Mouse (Mus musculus) CH12.LX (cell line): Measurements from ENCODE around the gene Uck2. TPM values are rescaled to one million over a fixed set of nuclear protein-coding genes. Genes with fewer than 3 reads are reported as not detected.

Experiments
- DNase-seq: peaks from one replicate; pipeline ENCODE4 v3.0.0-alpha.2; 2013; ENCODE audit errors: extremely low read depth
- H3K27ac ChIP-seq: 2 replicates; pipeline ENCODE4 v1.5.1; 2012; ENCODE audit warnings: low read depth, mild to moderate bottlenecking, control low read depth, moderate library complexity; ENCODE audit not compliant: insufficient read depth
- H3K27me3 ChIP-seq: replicated peaks from 2 replicates; pipeline ENCODE3; 2012; ENCODE audit warnings: inconsistent platforms
- H3K36me3 ChIP-seq, 2 experiments: replicated peaks in 1 of 2; 2 replicates each; pipeline versions ENCODE3 to v1.6.1; 2012; ENCODE audit warnings: inconsistent platforms in 1 of 2, low read length in 1 of 2, mild to moderate bottlenecking in 1 of 2, mixed read lengths in 1 of 2, moderate library complexity in 1 of 2; ENCODE audit not compliant: control insufficient read depth in 1 of 2, insufficient read depth in 1 of 2
- H3K4me1 ChIP-seq, 2 experiments: 2 replicates each; pipeline ENCODE4 v1.6.1; 2012; ENCODE audit warnings: inconsistent platforms in 1 of 2, moderate library complexity in 1 of 2; ENCODE audit not compliant: insufficient read depth in 2 of 2, control insufficient read depth in 1 of 2
- H3K4me2 ChIP-seq: 2 replicates; pipeline ENCODE4 v1.6.1; 2012; ENCODE audit warnings: low read depth, mild to moderate bottlenecking, control low read depth; ENCODE audit not compliant: poor library complexity, insufficient read depth, severe bottlenecking
- H3K4me3 ChIP-seq, 3 experiments: fragments of 150-350 bp in 1 of 3; sonication (generic) in 1 of 3; replicated peaks in 1 of 3; 2 replicates each; pipeline versions ENCODE3 to v1.5.1; 2011 to 2012; ENCODE audit warnings: low read depth in 2 of 3, low read length in 2 of 3, mild to moderate bottlenecking in 2 of 3, moderate library complexity in 2 of 3, control low read depth in 1 of 3, improper control_type of control experiment in 1 of 3, inconsistent platforms in 1 of 3, mixed read lengths in 1 of 3; ENCODE audit not compliant: poor library complexity in 1 of 3
- H3K79me2 ChIP-seq: replicated peaks from 2 replicates; pipeline ENCODE4 v1.6.1; 2012; ENCODE audit warnings: mild to moderate bottlenecking, moderate library complexity; ENCODE audit not compliant: control insufficient read depth, poor library complexity, insufficient read depth, severe bottlenecking; ENCODE audit errors: extremely low read depth
- H3K9ac ChIP-seq: 2 replicates; pipeline ENCODE4 v1.6.1; 2012; ENCODE audit warnings: low read depth, mild to moderate bottlenecking, control low read depth, moderate library complexity; ENCODE audit not compliant: insufficient read depth
- H3K9me3 ChIP-seq: replicated peaks from 2 replicates; pipeline ENCODE3; 2012; ENCODE audit warnings: low read length, inconsistent platforms, mixed read lengths
- BHLHE40 ChIP-seq: IDR thresholded peaks from 2 replicates; pipeline ENCODE4 v1.6.1; 2011; ENCODE audit warnings: mild to moderate bottlenecking, low read depth, low read length, improper control_type of control experiment
- CTCF ChIP-seq, 2 experiments: IDR thresholded peaks in 1 of 2; conservative IDR thresholded peaks in 1 of 2; 2 replicates each; pipeline ENCODE4 v1.5.1; 2011 to 2012; ENCODE audit warnings: low read depth in 2 of 2, low read length in 2 of 2, improper control_type of control experiment in 1 of 2, inconsistent platforms in 1 of 2, mild to moderate bottlenecking in 1 of 2, moderate library complexity in 1 of 2
- E2F4 ChIP-seq: IDR thresholded peaks from 2 replicates; pipeline ENCODE4 v1.6.1; 2011; ENCODE audit warnings: low read depth, low read length, improper control_type of control experiment; ENCODE audit not compliant: insufficient replicate concordance
- EP300 ChIP-seq: IDR thresholded peaks from 2 replicates; pipeline ENCODE4 v1.6.1; 2011; ENCODE audit warnings: low read length, improper control_type of control experiment
- GABPA ChIP-seq: IDR thresholded peaks from 2 replicates; pipeline ENCODE4 v1.6.1; 2012; ENCODE audit warnings: low read depth, low read length, improper control_type of control experiment, inconsistent platforms; ENCODE audit not compliant: insufficient replicate concordance
- HCFC1 ChIP-seq: IDR thresholded peaks from 2 replicates; pipeline ENCODE4 v1.6.1; 2012; ENCODE audit warnings: low read depth, mild to moderate bottlenecking, inconsistent platforms, low read length, improper control_type of control experiment
- JUN ChIP-seq: IDR thresholded peaks from 2 replicates; pipeline ENCODE4 v1.6.1; 2011; ENCODE audit warnings: low read depth, mild to moderate bottlenecking, low read length, improper control_type of control experiment, moderate library complexity; ENCODE audit not compliant: insufficient read depth
- MAFK ChIP-seq: IDR thresholded peaks from 2 replicates; pipeline ENCODE4 v1.6.1; 2011; ENCODE audit warnings: low read length, improper control_type of control experiment; ENCODE audit not compliant: insufficient replicate concordance
- MAZ ChIP-seq: IDR thresholded peaks from 2 replicates; pipeline ENCODE4 v1.6.1; 2012; ENCODE audit warnings: low read depth, mild to moderate bottlenecking, inconsistent platforms, low read length, improper control_type of control experiment, moderate library complexity
- MEF2A ChIP-seq: IDR thresholded peaks from 2 replicates; pipeline ENCODE4 v1.6.1; 2014; ENCODE audit warnings: low read depth, mild to moderate bottlenecking, inconsistent platforms, low read length, improper control_type of control experiment, borderline replicate concordance
- MXI1 ChIP-seq: IDR thresholded peaks from 2 replicates; pipeline ENCODE4 v1.6.1; 2011; ENCODE audit warnings: mild to moderate bottlenecking, low read depth, low read length, improper control_type of control experiment
- MYC ChIP-seq: IDR thresholded peaks from 2 replicates; pipeline ENCODE4 v1.6.1; 2011; ENCODE audit warnings: low read depth, mild to moderate bottlenecking, improper control_type of control experiment, low read length
- POLR2A ChIP-seq: IDR thresholded peaks from 2 replicates; pipeline ENCODE4 v1.6.1; 2011; ENCODE audit warnings: low read depth, mild to moderate bottlenecking, improper control_type of control experiment, low read length
- RCOR1 ChIP-seq: conservative IDR thresholded peaks from 2 replicates; pipeline ENCODE4 v1.6.1; 2012; ENCODE audit warnings: low read depth, mild to moderate bottlenecking, inconsistent platforms, low read length, improper control_type of control experiment
- TCF12 ChIP-seq: IDR thresholded peaks from 2 replicates; pipeline ENCODE4 v1.6.1; 2014; ENCODE audit warnings: low read depth, mild to moderate bottlenecking, inconsistent platforms, low read length, improper control_type of control experiment
- USF1 ChIP-seq: IDR thresholded peaks from 2 replicates; pipeline ENCODE4 v1.6.1; 2014; ENCODE audit warnings: low read depth, mild to moderate bottlenecking, inconsistent platforms, low read length, improper control_type of control experiment
- USF2 ChIP-seq: conservative IDR thresholded peaks from 2 replicates; pipeline ENCODE4 v1.6.1; 2011; ENCODE audit warnings: low read depth, low read length, improper control_type of control experiment
- ZC3H11A ChIP-seq: IDR thresholded peaks from 2 replicates; pipeline ENCODE4 v1.6.1; 2012; ENCODE audit warnings: low read depth, mild to moderate bottlenecking, inconsistent platforms, low read length, improper control_type of control experiment
- ZMIZ1 ChIP-seq: IDR thresholded peaks from 2 replicates; pipeline ENCODE4 v1.6.1; 2012; ENCODE audit warnings: low read depth, mild to moderate bottlenecking, inconsistent platforms, low read length, improper control_type of control experiment
- dilution Hi-C: fragments of 300-500 bp; cut with MboI; formaldehyde crosslinking; loops from 2 replicates; pipeline ENCODE4 v1.14.3; 2020; ENCODE audit warnings: low sequenced_read_pairs; ENCODE audit not compliant: extremely low pct_unique_long_range_greater_than_20kb, extremely low pct_ligation_motif_present
- in situ Hi-C: fragments of 300-500 bp; cut with MboI; formaldehyde crosslinking; loops from 3 replicates; pipeline ENCODE4 v1.14.3; 2019; ENCODE audit warnings: low sequenced_read_pairs, low pct_ligation_motif_present, low pct_unique_long_range_greater_than_20kb, mixed read lengths
- polyA plus RNA-seq: library from polyadenylated mRNA; unstranded; fragments of >175 nt; gene quantifications from 2 replicates; pipeline ENCODE4 v1.2.1, GENCODE M21; 2012; ENCODE audit warnings: low read depth; ENCODE audit not compliant: insufficient read length
- total RNA-seq, 2 experiments: library from RNA; depleted of rRNA; stranded (reverse); fragments of 300-350 nt in 1 of 2; fragments of >200 nt in 1 of 2; gene quantifications; 2 replicates each; pipeline ENCODE4 v1.2.3; 2012 to 2014

Gene Uck2
- total and polyA plus RNA-seq, 3 experiments = 235 to 392 (median 363) TPM

- H3K4me2 ChIP-seq = no peak overlapping the region
- H3K9me3 ChIP-seq = no peaks in the 10 kb centered on the region
- TF ChIP-seq USF2 = 0 out of 2 replicates have a peak, but pooled peaks have one; percentile 8
- TF ChIP-seq ZMIZ1 = no peak
- TF ChIP-seq USF1 = peak; percentile 41
- TF ChIP-seq BHLHE40 = peak; percentile 35; the same call in 1 of the 2 replicates
- TF ChIP-seq HCFC1 = no peak
- no peak overlapping the region for H3K9ac ChIP-seq
- peaks cover 6 to 63% of the 10 kb centered on the region in 2 experiments for H3K36me3 ChIP-seq
- H3K27ac ChIP-seq = no peak overlapping the region; the same call in 1 of the 2 replicates
- DNase-seq = no peak
- no peak overlapping the region for H3K4me3 ChIP-seq
- H3K79me2 ChIP-seq = peaks cover 96% of the 10 kb centered on the region
- peaks cover 51 to 87% of the 10 kb centered on the region in 2 experiments for H3K4me1 ChIP-seq
- in situ Hi-C loops = loop anchor here (10.0 kb wide), 1 partner anchor 46 kb away; no protein-coding TSS in a partner anchor
- dilution Hi-C loops = no loop called here
- H3K27me3 ChIP-seq = no peaks in the 10 kb centered on the region
Measured at GRCm38 (mm10) chr1:167270342-167271111, 14.6 kb downstream of the Uck2 start.

GRCm38 (mm10) chr1:167269856-167270270 lies 15.3 kb downstream of the Uck2 start:
- Histone ChIP-seq H3K4me2 (peak overlapping the region; percentile 83), H3K79me2 (peaks cover 96% of the 10 kb centered on the region), H3K27ac (peak overlapping the region; percentile 45), H3K4me1 (peaks cover 48 to 87% of the 10 kb centered on the region in 2 experiments), H3K9me3 (no peaks in the 10 kb centered on the region), H3K36me3 (peaks cover 11 to 66% of the 10 kb centered on the region in 2 experiments), H3K4me3 (no peak overlapping the region), H3K9ac (no peak overlapping the region), H3K27me3 (no peaks in the 10 kb centered on the region)
- in situ Hi-C loops (loop anchor here (10.0 kb wide), 1 partner anchor 45 kb away; no protein-coding TSS in a partner anchor), dilution Hi-C loops (no loop called here)
- peak; percentile 27 for DNase-seq
- TF ChIP-seq RCOR1 = no peak
- TF ChIP-seq MAZ = no peak
- no peak for TF ChIP-seq MAFK
- TF ChIP-seq JUN = no peak
- TF ChIP-seq E2F4 = no peak
- no peak for TF ChIP-seq ZC3H11A
- TF ChIP-seq ZMIZ1 = no peak
- no peak for TF ChIP-seq MEF2A
- TF ChIP-seq CTCF (conservative IDR thresholded peaks at IDR 0.05 in 1 of 2, IDR thresholded peaks at IDR 0.05 in 1 of 2; ENCODE audit: low read depth in 2 of 2, low read length in 2 of 2) = no peak
- TF ChIP-seq MXI1 = no peak; the same call in 1 of the 2 replicates
- TF ChIP-seq USF1 = no peak
- no peak for TF ChIP-seq MYC
- no peak for TF ChIP-seq EP300
- TF ChIP-seq POLR2A = no peak
- no peak for TF ChIP-seq TCF12
- no peak for TF ChIP-seq GABPA
